Mouse (Mus musculus) liver, postnatal 0 days (tissue): ENCODE measurements around the gene Arhgef19.

Experiments
- CTCF ChIP-seq: sonication (generic); IDR thresholded peaks from 2 replicates; pipeline ENCODE4 v1.5.1; 2016; ENCODE audit warnings: antibody characterized with exemption, low read depth
- EP300 ChIP-seq: IDR thresholded peaks from 2 replicates; pipeline ENCODE4 v1.6.1; 2016; ENCODE audit warnings: antibody characterized with exemption, low read depth, mild to moderate bottlenecking

GRCm38 (mm10) chr4:141246089-141246997, 7.0 kb downstream of the Arhgef19 start:
- TF ChIP-seq CTCF = no peak
- TF ChIP-seq EP300 = no peak
